Mouse (Mus musculus) frontal cortex, postnatal 10 days (tissue): ENCODE results near the gene Gm20388.
"Not testable (repeated sequence)": the region's sequence is repeated elsewhere in the genome, so short reads cannot be mapped to it uniquely, and the experiment has no call there.

ENCODE experiments used
- DNase-seq, 2 experiments: peaks; one replicate each; pipeline ENCODE4 v3.0.0; 2022; ENCODE audit warnings: low spot score in 2 of 2, mixed read lengths in 1 of 2

Gene Gm20388

DNA sequence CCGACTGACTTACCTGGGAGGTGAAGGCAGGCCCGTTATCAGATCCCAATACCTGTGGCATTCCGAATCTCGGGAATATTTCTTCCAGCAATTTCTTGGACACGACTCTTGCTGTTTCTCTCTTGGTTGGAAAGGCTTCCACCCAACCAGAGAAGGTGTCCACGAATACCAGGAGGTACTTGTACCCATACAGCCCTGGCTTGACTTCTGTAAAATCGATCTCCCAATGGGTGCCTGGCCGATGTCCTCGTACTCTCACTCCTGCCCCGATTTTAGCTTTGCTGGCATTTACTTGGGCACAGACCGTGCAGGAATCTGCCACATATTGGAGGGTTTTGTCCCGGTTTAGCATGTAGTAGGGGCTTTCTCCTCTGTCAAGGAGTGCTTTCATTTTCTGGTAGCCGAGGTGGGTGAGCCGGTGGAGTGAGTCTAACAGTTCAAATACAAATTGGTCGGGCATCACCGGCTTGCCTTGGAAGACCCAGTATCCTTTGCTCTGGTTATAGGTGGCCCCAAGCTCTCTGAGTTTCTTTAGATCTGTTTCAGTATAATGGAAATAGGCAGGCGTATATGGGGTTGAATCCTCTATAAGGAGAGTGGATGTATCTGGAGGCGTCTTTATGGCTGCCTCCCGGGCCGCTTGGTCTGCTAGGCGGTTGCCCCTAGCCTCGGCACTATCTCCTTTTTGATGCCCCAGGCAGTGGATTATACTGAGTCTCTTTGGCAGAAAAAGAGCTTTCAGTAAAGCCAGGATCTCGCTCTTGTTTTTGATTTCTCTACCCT is 3518.5 kb downstream of the Gm20388 start:
- DNase-seq, result no peak

GRCm38 (mm10) chr8:123429722-123430013 is 3519.0 kb downstream of the Gm20388 start:
- not testable (repeated sequence) for DNase-seq

DNA sequence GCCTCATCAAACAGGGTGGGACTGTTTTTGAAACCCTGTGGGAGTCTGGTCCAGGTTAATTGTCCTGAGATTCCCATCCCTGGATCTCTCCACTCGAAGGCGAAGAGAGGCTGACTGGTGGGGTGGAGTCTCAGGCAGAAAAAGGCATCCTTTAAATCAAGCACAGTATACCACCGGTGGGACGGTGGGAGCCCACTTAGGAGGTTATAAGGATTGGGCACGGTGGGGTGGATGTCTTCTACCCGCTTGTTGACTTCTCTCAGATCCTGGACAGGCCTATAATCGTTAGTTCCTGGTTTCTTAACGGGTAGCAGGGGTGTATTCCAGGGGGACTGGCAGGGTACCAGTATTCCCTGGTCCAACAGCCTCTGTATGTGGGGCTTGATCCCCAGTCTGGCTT is 3520.3 kb downstream of the Gm20388 start:
- DNase-seq, result not testable (repeated sequence)

DNA sequence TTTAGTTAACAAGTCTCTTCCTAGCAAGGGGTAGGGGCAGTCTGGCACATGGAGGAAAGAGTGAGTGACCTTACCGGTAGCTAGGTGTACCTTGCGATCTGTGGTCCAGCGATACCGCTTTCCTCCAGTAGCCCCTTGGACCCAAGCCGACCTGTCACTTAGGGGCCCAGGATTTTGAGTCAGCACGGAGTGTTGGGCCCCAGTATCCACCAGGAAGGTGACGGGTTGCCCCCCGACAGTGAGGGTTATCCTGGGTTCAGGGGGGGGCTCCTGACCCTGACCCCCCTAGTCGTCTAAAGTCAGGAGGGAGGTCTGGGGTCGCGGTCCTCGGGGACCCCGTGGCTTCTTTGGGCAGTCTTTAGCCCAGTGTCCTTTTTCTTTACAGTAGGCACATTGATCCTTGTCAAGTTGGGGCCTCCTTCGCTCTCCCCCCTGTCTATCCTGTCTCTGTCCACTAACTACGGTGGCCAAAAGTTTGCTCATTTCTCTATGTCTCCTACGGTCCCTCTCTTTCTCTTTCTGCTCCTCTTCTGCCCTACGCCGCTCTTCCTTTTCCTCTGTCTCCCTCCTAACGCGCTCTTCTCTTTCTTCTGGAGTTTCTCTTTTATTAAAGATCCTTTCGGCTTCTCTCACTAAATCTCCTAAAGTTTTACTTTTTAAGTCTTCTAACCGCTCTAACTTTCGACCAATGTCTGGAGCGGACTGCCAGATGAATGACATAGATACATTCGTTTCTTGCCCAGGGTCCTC is 3521.2 kb downstream of the Gm20388 start:
- DNase-seq, result no peak

GRCm38 (mm10) chr8:123432381-123432780 is 3521.7 kb downstream of the Gm20388 start:
- DNase-seq, result no peak

- not testable (repeated sequence) for DNase-seq
Measured at GRCm38 (mm10) chr8:123433241-123433974, 3522.8 kb downstream of the Gm20388 start.

- DNase-seq, result no peak
Measured at GRCm38 (mm10) chr8:123441788-123442187, 3531.1 kb downstream of the Gm20388 start.

- DNase-seq, result no peak
Measured at GRCm38 (mm10) chr8:123442351-123442750, 3531.7 kb downstream of the Gm20388 start.

DNA sequence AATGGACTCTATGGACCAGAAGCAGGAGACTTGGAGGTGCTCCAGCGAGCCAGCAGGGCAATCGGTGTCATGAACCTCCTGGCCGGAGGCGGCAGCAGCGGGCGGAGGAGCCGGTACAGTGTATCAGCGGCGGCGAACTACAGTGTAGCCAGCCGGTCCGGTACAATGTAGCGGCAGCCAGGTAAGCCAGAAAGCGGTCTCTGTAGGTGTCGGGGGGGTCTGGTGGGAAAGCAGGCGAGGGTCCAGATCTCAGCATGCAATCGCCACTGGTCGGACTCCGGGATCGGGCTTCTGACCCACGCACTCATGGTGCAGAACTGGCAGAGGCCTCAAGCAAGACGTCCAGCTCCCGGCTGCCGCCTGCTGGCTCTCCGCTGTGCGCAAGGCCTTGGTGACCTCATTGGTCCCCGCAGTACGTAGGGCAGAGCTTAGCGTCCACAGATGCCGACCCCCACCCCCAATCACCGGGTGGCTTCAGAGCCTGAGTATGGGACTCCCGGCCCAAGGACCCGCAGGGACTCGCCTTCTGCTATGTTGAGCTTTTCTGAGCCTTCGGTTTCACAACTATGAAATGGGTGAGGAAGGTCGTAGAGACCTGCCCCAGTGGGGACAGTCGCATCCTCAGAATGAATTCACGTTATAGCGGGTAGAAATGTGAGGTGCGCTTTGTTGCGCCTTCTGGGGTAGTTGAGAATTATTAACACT is 3532.4 kb downstream of the Gm20388 start:
- DNase-seq, result peak; percentile 83 to 89

- DNase-seq, result no peak
Measured at GRCm38 (mm10) chr8:123443576-123443921, 3532.9 kb downstream of the Gm20388 start.

- DNase-seq, result no peak
Measured at GRCm38 (mm10) chr8:123444131-123444530, 3533.5 kb downstream of the Gm20388 start.

GRCm38 (mm10) chr8:123445981-123446380 is 3535.3 kb downstream of the Gm20388 start:
- DNase-seq, result no peak

DNA sequence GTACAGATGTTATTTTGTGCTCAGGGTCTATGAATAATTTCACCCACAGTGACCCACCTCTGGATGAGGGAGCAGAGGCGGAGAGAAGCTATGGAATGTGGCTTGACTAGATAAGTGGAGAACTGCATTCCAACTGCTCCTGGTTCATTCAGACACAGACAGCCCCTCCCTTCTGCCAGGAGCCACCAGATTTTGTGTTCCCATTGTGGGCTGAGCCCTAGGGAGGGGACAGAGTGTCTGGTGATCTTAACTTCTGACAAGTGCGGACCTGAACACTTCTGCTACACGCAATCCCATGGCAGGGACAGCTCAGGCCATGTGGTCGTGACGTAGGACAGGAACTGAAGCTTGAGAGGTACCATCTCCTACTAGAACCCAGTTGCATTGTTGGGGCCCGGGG is 3536.2 kb downstream of the Gm20388 start:
- no peak for DNase-seq

DNA sequence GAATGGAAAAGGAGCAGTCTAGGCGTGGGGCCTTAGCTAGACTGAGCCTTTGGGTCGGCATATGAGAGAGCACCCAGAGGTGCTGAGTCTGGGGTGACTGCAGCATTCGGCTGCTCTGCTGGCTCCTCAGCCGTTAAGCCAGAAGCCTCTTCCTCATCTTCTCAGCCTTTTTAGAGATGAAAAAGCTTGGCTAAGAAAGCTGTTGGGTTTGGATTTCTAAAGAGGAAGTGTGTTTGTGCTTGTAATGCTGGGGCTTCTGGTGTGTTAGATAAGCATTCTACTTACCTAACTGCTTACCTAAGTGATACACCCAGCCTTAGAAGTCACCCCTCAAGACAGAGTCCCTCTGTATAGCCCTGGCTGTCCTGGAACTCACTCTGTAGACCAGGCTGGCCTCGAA is 3540.1 kb downstream of the Gm20388 start:
- DNase-seq, result no peak

DNA sequence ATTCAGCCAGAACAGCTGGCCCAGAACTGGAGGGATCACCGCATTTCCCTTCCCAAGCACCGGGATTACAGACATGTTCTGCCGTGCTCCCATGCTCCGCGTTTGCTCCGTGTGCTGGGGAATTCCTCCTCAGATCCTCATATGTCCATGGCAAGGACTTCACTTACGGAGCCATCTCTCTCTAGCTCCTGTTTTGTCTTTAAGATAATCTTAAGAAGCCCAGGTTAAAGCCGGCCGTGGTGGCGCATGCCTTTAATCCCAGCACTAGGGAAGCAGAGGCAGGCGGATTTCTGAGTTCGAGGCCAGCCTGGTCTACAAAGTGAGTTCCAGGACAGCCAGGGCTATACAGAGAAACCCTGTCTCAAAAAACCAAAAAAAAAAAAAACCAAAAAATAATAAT is 3541.1 kb downstream of the Gm20388 start:
- DNase-seq, result not testable (repeated sequence)

GRCm38 (mm10) chr8:123452149-123452548 is 3541.5 kb downstream of the Gm20388 start:
- no peak for DNase-seq

DNA sequence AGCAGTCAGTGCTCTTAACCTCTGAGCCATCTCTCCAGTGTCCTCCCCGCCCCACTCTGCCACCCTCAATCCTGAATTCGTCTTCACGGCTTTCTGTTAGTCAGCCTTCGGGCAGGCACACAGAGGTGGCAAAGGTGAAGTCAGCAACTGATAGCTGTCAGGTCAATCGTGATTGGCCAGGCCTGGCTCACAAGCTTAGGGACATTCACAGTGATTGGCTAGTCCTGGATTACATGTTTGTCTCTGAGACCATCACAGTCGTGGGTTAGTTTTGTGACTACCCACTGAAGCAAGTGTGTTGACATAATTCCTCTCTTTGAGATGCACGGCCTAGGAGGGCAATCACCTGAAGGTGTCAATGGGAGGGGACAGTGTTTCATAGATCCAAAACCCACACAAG is 3542.7 kb downstream of the Gm20388 start:
- no peak for DNase-seq

DNA sequence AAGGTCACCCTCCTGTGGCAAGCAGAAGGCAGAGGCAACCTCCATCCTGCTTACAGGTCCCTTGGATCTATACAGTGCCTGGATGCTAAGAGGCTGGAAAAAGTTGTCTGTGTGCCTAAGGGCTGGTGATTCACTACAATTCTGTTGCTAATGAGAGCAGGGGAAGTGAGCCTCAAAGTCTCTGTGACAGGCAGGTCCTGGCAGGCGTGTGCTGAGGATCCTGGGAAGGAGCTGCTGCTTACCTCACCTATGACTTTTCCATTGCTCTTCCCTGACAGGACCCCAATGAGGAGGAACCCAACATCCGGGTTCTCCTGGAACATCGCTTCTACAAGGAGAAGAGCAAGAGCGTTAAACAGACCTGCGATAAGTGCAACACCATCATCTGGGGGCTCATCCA is 3543.3 kb downstream of the Gm20388 start:
- no peak for DNase-seq

- DNase-seq, result no peak
Measured at GRCm38 (mm10) chr8:123454559-123454958, 3543.9 kb downstream of the Gm20388 start.

DNA sequence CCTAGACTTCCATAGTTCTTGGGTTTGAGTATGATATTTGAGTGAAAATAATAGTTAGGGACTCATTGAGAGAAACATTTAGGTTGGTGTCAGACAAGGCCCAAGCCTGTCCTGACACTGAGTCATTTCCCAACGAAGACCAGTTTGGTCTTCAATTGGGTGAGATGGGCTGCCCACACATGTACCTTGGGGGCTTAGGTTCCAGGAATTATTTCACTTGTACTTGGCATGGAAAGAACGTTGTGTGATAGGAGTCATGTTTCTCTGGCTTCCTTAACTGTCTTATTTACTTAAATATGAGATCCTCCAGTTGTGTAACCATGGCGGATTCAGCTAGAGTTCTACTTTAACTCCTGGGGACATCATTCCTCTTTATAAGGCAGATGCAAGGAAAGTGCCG is 3553.0 kb downstream of the Gm20388 start:
- DNase-seq, result no peak

- DNase-seq, result no peak
Measured at GRCm38 (mm10) chr8:123467476-123467875, 3556.8 kb downstream of the Gm20388 start.

GRCm38 (mm10) chr8:123472991-123473390 is 3562.3 kb downstream of the Gm20388 start:
- not testable (repeated sequence) for DNase-seq
